Mouse (Mus musculus) spleen, adult 2 months (tissue): Measurements from ENCODE around the gene Slc35b2.

ENCODE experiments used
- CTCF ChIP-seq: fragments of 200-500 bp; IDR thresholded peaks from 2 replicates; pipeline ENCODE4 v1.5.1; 2011; ENCODE audit warnings: mild to moderate bottlenecking, inconsistent platforms; ENCODE audit not compliant: insufficient read depth, insufficient read length, insufficient replicate concordance; ENCODE audit errors: extremely low read depth
- POLR2A ChIP-seq: fragments of 200-500 bp; IDR thresholded peaks from 2 replicates; pipeline ENCODE4 v1.6.1; 2011; ENCODE audit warnings: low read depth, low read length, inconsistent platforms

DNA sequence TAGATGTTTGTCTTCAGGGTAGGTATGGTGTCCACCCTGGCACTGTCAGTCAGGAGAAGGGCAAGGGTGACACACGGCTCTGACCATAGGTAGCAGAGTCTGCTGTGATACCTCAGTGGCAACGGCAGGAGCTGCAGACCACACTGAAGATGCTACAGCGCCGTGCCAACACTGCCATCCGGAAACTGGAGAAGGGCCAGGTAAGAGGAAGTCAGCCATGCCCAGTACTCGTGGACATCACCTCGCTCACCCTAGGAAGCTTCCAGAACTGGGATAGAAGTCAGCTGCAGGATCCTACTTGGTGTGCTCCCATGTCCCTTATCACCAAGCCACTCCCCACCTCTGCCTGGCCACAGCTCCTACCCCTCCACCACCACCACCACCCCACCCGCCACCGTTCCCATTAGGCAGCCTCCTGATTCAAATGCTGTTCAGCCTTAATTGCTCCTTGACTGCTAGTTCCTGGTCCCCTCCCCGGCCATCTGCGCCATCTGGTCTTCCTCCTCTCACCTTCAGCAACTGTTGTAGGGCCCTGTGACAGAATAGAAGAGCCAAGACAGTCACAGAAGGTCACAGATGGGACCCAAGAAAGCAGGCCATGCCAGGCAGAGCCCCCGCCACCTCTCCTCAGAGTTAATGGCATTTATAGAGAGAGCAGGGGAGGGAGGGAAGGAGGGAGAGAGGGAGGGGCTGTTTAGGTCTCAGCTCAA, 44.8 kb upstream of the Slc35b2 start:
- TF ChIP-seq POLR2A (no peak), CTCF (no peak)
